Mouse (Mus musculus) limb, embryonic 13.5 days (tissue): ENCODE measurements around the gene Rps27rt. TPM values are rescaled to one million over a fixed set of nuclear protein-coding genes. Genes with fewer than 3 reads are reported as not detected.

Source experiments
- ATAC-seq: fragments of 200-750 bp; cut with Nextera tagmentation; 2 replicates; pipeline ENCODE4 v1.8.0; 2017; ENCODE audit warnings: low read depth, moderate number of reproducible peaks, moderate TSS enrichment; ENCODE audit not compliant: low FRiP score
- H3K27ac ChIP-seq: fragments of 300-500 bp; sonication (generic); 2 replicates; pipeline ENCODE4 v1.5.1; 2015; ENCODE audit warnings: inconsistent platforms, mild to moderate bottlenecking, moderate library complexity
- H3K27me3 ChIP-seq: fragments of 300-500 bp; sonication (generic); 2 replicates; pipeline ENCODE4 v1.6.1; 2015; ENCODE audit warnings: mild to moderate bottlenecking, inconsistent platforms
- H3K36me3 ChIP-seq: fragments of 300-500 bp; sonication (generic); 2 replicates; pipeline ENCODE4 v1.6.1; 2015; ENCODE audit warnings: inconsistent platforms, mild to moderate bottlenecking, moderate library complexity
- H3K4me1 ChIP-seq: fragments of 300-500 bp; sonication (generic); 2 replicates; pipeline ENCODE4 v1.6.1; 2015; ENCODE audit warnings: inconsistent platforms
- H3K4me2 ChIP-seq: fragments of 300-500 bp; sonication (generic); replicated peaks from 2 replicates; pipeline ENCODE4 v1.6.1; 2015; ENCODE audit warnings: inconsistent platforms, mild to moderate bottlenecking, moderate library complexity
- H3K4me3 ChIP-seq: fragments of 300-500 bp; sonication (generic); 2 replicates; pipeline ENCODE4 v1.5.1; 2015; ENCODE audit warnings: moderate library complexity, mild to moderate bottlenecking, inconsistent platforms
- H3K9ac ChIP-seq: fragments of 300-500 bp; sonication (generic); 2 replicates; pipeline ENCODE4 v1.6.1; 2015; ENCODE audit warnings: mild to moderate bottlenecking, inconsistent platforms
- H3K9me3 ChIP-seq: fragments of 300-500 bp; sonication (generic); 2 replicates; pipeline ENCODE4 v1.6.1; 2016; ENCODE audit warnings: inconsistent platforms
- WGBS: fragments of 180-500 bp; shearing (Covaris S2); methylation state at CpG from one replicate; pipeline ENCODE4 v1.1.7; 2015; 5-methylcytosine and 5-hydroxymethylcytosine counted together
- polyA plus RNA-seq: library from polyadenylated mRNA; unstranded; fragments of >200 nt; fragmentation: Nextera tagmentation; extraction: Ambion mirVana; gene quantifications from 2 replicates; pipeline ENCODE4 v1.2.1, GENCODE M21; 2015

The Rps27rt gene
- polyA plus RNA-seq, 1 experiment from 2014 or later = 368 TPM

DNA sequence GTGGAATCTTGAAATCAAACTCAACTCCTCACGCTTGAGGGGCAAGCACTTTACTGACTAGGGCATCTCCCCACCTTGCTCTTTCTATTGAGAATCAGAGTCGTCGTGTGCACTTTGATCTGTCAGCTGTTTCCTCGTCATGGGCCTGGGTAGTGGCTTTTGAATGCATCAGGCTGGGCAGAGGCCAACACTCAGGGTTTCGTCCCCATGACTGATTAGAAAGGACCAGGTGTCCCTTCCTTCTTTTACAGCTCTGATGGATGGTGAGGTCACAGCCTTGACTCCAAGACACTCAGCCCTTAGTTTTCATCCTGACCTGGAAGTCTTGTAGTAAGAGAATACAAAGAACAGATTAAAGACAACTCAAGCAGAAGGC, 17.2 kb upstream of the Rps27rt start:
- no peak for ATAC-seq
- Histone ChIP-seq H3K27ac (no peak overlapping the region), H3K9me3 (no peaks in the 10 kb centered on the region), H3K4me3 (no peak overlapping the region), H3K4me1 (peaks cover 4% of the 10 kb centered on the region), H3K9ac (no peak overlapping the region), H3K27me3 (no peaks in the 10 kb centered on the region), H3K4me2 (no peak overlapping the region), H3K36me3 (no peaks in the 10 kb centered on the region)
- WGBS = 64% methylated on average over 5 of the region's 5 CpGs

DNA sequence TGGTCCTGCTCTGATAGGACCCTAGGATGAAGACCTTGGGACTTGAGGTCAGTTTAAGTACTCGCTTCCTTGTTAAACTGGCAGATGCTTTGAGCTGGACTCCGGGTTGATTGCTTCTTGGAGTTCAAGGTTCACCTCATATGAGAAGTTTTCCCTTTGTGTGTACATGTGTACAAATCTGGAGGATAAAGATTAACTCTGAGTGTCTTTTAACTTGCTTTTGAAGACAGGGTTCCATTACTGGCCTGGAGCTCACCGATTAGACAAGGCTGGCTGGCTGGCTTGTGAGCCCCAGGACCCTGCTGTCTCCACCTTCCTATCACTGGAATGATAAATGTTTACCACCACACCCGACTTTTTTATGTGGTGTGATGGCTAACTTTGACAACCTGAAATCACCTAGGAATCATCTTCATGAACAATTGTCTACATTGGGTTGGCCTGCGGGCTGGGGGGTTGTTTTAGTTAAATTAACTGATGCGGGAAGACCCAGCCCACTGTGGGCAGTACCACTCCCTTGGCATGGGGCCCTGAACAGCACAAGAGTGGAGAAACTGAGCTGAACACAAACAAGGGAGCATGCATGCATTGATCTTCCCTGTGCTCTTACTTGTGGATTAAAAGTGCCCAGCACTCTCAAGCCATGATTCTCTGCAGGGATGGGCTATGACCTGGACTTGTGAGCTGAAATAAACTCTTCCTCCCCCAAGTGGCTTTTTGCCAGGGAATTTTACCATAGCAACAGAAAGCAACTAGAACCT, 16.7 kb upstream of the Rps27rt start:
- Histone ChIP-seq H3K27ac (no peak overlapping the region), H3K9me3 (no peaks in the 10 kb centered on the region), H3K36me3 (no peaks in the 10 kb centered on the region), H3K4me2 (no peak overlapping the region), H3K4me1 (no peaks in the 10 kb centered on the region), H3K27me3 (no peaks in the 10 kb centered on the region), H3K9ac (no peak overlapping the region), H3K4me3 (no peak overlapping the region)
- WGBS = 85% methylated on average over 6 of the region's 6 CpGs
- no peak for ATAC-seq

DNA sequence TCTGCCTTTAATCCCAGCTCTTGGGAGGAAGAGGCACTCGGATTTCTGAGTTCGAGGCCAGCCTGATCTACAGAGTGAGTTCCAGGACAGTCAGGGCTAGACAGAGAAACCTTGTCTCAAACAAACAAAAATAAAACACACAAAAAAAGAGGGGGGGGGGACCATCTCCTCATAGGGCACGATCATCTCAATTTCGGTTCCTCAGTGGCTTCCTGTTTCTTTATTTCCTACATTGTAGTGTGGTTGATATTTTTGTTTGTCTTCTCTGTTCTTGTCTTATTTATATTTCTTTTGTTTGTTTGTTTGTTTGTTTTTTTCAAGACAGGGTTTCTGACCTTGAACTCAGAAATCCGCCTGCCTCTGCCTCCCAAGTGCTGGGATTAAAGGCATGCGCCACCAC, 13.9 kb upstream of the Rps27rt start:
- no peak overlapping the region for H3K4me2 ChIP-seq
- H3K27me3 ChIP-seq = no peaks in the 10 kb centered on the region
- H3K36me3 ChIP-seq = no peaks in the 10 kb centered on the region; the same call in 1 of the 2 replicates
- peaks cover 7% of the 10 kb centered on the region; the same call in 1 of the 2 replicates for H3K9me3 ChIP-seq
- H3K4me1 ChIP-seq = no peaks in the 10 kb centered on the region
- no peak overlapping the region for H3K27ac ChIP-seq
- no peak overlapping the region for H3K4me3 ChIP-seq
- ATAC-seq = no peak
- no peak overlapping the region for H3K9ac ChIP-seq
- 96% methylated on average over 6 of the region's 6 CpGs for WGBS

DNA sequence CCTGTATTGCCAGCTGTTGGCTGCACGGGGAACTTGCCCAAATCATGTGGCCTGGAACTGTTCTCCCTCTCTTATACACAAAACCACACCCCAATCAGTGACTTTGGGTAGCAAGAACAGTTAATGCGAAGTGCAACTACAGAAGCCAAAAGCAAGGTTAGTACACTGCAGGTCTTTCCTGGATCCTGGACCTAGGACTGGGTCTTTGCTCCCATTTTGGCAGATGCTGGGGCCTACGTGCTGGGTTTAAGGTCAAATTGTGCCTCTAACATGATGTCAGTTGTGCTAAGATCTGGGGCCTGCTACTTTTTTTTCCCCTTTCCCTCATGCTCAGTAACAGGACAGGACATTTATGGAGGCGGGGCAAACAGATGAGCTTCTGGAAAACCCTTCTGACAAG, 13.2 kb upstream of the Rps27rt start:
- Histone ChIP-seq H3K4me2 (no peak overlapping the region), H3K9me3 (peaks cover 7% of the 10 kb centered on the region; the same call in 1 of the 2 replicates), H3K27ac (no peak overlapping the region), H3K4me1 (no peaks in the 10 kb centered on the region), H3K4me3 (no peak overlapping the region), H3K27me3 (no peaks in the 10 kb centered on the region), H3K36me3 (no peaks in the 10 kb centered on the region; the same call in 1 of the 2 replicates), H3K9ac (no peak overlapping the region)
- no peak for ATAC-seq
- WGBS = 90% methylated on average over 4 of the region's 4 CpGs

GRCm38 (mm10) chr9:114995250-114995649, 12.7 kb upstream of the Rps27rt start:
- Histone ChIP-seq H3K4me2 (no peak overlapping the region), H3K4me1 (no peaks in the 10 kb centered on the region), H3K4me3 (no peak overlapping the region), H3K27me3 (no peaks in the 10 kb centered on the region), H3K9ac (no peak overlapping the region), H3K36me3 (no peaks in the 10 kb centered on the region; the same call in 1 of the 2 replicates), H3K9me3 (peaks cover 7% of the 10 kb centered on the region; the same call in 1 of the 2 replicates), H3K27ac (no peak overlapping the region)
- no peak for ATAC-seq
- 88% methylated on average over 4 of the region's 4 CpGs for WGBS

DNA sequence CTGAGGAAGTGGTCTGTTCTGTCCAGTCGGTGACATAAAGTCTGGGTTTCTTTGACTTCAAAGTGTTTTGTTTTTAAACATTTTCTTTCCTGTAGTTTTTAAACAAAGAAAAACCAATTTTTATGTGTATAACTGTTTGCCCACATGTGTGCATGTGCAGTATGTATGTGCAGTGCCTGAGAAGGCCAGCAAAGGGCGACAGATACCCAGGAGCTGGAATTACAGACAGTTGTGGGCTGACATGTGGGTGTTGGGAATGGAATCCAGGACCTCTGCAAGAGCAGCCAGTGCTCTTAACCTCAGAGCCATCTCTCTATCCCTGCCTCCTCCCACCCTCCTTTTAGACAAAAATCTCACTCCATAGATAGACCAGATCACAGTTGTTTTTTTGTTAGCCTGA, 10.0 kb upstream of the Rps27rt start:
- H3K27me3 ChIP-seq = no peaks in the 10 kb centered on the region
- H3K4me2 ChIP-seq = no peak overlapping the region
- H3K4me1 ChIP-seq = peaks cover 13% of the 10 kb centered on the region
- no peak for ATAC-seq
- no peak overlapping the region for H3K4me3 ChIP-seq
- peaks cover 7% of the 10 kb centered on the region; the same call in 1 of the 2 replicates for H3K9me3 ChIP-seq
- WGBS = 96% methylated on average over 2 of the region's 2 CpGs
- H3K27ac ChIP-seq = no peak overlapping the region
- no peak overlapping the region for H3K9ac ChIP-seq
- no peaks in the 10 kb centered on the region; the same call in 1 of the 2 replicates for H3K36me3 ChIP-seq

- H3K4me1 ChIP-seq = peaks cover 13% of the 10 kb centered on the region
- no peak overlapping the region for H3K4me3 ChIP-seq
- H3K27ac ChIP-seq = no peak overlapping the region
- no peaks in the 10 kb centered on the region for H3K27me3 ChIP-seq
- H3K9ac ChIP-seq = no peak overlapping the region
- no peak for ATAC-seq
- 74% methylated on average over 10 of the region's 10 CpGs for WGBS
- H3K4me2 ChIP-seq = no peak overlapping the region
- H3K9me3 ChIP-seq = peaks cover 7% of the 10 kb centered on the region; the same call in 1 of the 2 replicates
- H3K36me3 ChIP-seq = no peaks in the 10 kb centered on the region; the same call in 1 of the 2 replicates
Measured at GRCm38 (mm10) chr9:114990421-114990820, 7.9 kb upstream of the Rps27rt start.

- H3K4me1 ChIP-seq = peaks cover 13% of the 10 kb centered on the region
- H3K27me3 ChIP-seq = no peaks in the 10 kb centered on the region
- H3K9ac ChIP-seq = no peak overlapping the region
- no peaks in the 10 kb centered on the region; the same call in 1 of the 2 replicates for H3K36me3 ChIP-seq
- H3K4me3 ChIP-seq = no peak overlapping the region
- 68% methylated on average over 6 of the region's 6 CpGs for WGBS
- no peak for ATAC-seq
- H3K4me2 ChIP-seq = no peak overlapping the region
- peaks cover 7% of the 10 kb centered on the region; the same call in 1 of the 2 replicates for H3K9me3 ChIP-seq
- peak overlapping the region; percentile 58; the same call in 1 of the 2 replicates for H3K27ac ChIP-seq
Measured at GRCm38 (mm10) chr9:114988610-114989327, 6.2 kb upstream of the Rps27rt start.

DNA sequence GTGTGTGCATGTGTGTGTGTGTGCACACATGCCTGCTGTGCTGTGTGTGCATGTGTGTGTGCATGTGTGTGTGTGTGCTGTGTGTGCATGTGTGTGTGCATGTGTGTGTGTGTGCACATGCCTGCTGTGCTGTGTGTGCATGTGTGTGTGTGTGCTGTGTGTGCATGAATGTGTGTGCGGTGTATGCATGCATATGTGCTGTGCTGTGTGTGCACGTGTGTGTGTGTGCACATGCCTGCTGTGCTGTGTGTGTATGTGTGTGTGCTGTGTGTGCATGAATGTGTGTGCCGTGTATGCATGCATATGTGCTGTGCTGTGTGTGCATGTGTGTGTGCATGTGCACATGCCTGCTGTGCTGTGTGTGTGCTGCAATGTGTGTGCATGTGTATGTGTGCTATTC, 5.5 kb upstream of the Rps27rt start:
- Histone ChIP-seq H3K4me2 (no peak overlapping the region), H3K27me3 (no peaks in the 10 kb centered on the region), H3K4me3 (no peak overlapping the region), H3K36me3 (no peaks in the 10 kb centered on the region; the same call in 1 of the 2 replicates), H3K4me1 (peaks cover 13% of the 10 kb centered on the region), H3K9me3 (peaks cover 6% of the 10 kb centered on the region; the same call in 1 of the 2 replicates), H3K9ac (no peak overlapping the region), H3K27ac (no peak overlapping the region)
- 88% methylated on average over 3 of the region's 3 CpGs for WGBS
- ATAC-seq = no peak

DNA sequence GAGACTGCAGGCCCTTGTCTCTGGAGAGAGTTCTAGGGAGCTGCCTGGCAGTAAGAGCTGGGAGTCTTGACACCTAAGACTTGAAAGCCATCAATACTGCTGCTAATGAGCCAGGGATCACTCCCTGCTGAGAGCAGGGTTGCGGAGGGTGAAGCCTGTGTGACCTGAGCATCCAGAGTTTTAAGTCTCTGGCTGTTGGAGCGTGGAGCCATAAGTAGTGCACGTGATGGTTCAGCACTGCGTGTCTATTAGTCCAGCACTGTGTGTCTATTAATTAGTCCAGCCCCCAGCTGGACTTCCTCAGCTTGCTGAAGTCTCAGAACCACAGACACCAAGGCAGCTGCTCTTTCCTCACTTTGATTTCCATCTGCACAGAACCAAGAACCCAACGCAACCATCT, 3.8 kb upstream of the Rps27rt start:
- 78% methylated on average over 5 of the region's 5 CpGs for WGBS
- H3K27ac ChIP-seq = no peak overlapping the region

DNA sequence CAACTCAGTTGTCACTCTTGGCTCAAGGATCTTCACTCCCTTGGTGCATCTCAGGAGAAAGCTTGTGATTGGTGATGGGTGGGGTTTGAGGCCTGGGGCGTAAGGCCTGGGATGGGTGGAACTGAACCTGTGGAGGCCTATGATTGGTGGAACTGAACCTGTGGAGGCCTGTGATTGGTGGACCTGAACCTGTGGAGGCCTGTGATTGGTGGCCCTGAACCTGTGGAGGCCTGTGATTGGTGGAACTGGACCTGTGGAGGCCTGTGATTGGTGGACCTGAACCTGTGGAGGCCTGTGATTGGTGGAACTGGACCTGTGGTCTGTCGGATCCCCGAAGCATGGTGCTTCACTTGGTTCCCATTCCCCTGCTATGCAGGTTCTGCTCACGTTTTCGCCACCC, 3.2 kb upstream of the Rps27rt start:
- H3K9ac ChIP-seq = no peak overlapping the region
- no peak overlapping the region for H3K4me3 ChIP-seq
- 91% methylated on average over 5 of the region's 5 CpGs for WGBS
- H3K4me1 ChIP-seq = peaks cover 17% of the 10 kb centered on the region
- H3K4me2 ChIP-seq = no peak overlapping the region
- no peaks in the 10 kb centered on the region for H3K36me3 ChIP-seq
- no peaks in the 10 kb centered on the region; the same call in 1 of the 2 replicates for H3K9me3 ChIP-seq
- no peaks in the 10 kb centered on the region for H3K27me3 ChIP-seq
- no peak overlapping the region for H3K27ac ChIP-seq
- ATAC-seq = no peak

More for the DNA sequence above, 3.8 kb upstream of the Rps27rt start:
- no peaks in the 10 kb centered on the region; the same call in 1 of the 2 replicates for H3K9me3 ChIP-seq
- no peak overlapping the region for H3K4me3 ChIP-seq
- no peak overlapping the region for H3K9ac ChIP-seq
- H3K36me3 ChIP-seq = no peaks in the 10 kb centered on the region
- H3K4me1 ChIP-seq = peaks cover 13% of the 10 kb centered on the region
- H3K4me2 ChIP-seq = no peak overlapping the region
- no peak for ATAC-seq
- no peaks in the 10 kb centered on the region for H3K27me3 ChIP-seq

GRCm38 (mm10) chr9:114979969-114980368, 2.6 kb downstream of the Rps27rt start:
- H3K4me2 ChIP-seq = peak overlapping the region; percentile 92
- peak overlapping the region; percentile 79 for H3K4me3 ChIP-seq
- no peak for ATAC-seq
- WGBS = 46% methylated on average over 6 of the region's 6 CpGs
- H3K27me3 ChIP-seq = peaks cover 18% of the 10 kb centered on the region
- H3K9me3 ChIP-seq = no peaks in the 10 kb centered on the region
- H3K9ac ChIP-seq = 0 out of 2 replicates have a peak overlapping the region, but pooled peaks have one; percentile 87
- H3K36me3 ChIP-seq = no peaks in the 10 kb centered on the region
- peaks cover 29% of the 10 kb centered on the region for H3K4me1 ChIP-seq
- no peak overlapping the region for H3K27ac ChIP-seq
